Mouse (Mus musculus): ENCODE data around the gene Gm38431. TPM values are rescaled to one million over a fixed set of nuclear protein-coding genes. Genes with fewer than 3 reads are reported as not detected.
A peak's percentile ranks its signal among the peaks of the same experiment; 100 is the strongest.

Gene Gm38431
- total and polyA plus RNA-seq, 3 experiments = 1.1 to 30.5 (median 9.8) TPM

DNA sequence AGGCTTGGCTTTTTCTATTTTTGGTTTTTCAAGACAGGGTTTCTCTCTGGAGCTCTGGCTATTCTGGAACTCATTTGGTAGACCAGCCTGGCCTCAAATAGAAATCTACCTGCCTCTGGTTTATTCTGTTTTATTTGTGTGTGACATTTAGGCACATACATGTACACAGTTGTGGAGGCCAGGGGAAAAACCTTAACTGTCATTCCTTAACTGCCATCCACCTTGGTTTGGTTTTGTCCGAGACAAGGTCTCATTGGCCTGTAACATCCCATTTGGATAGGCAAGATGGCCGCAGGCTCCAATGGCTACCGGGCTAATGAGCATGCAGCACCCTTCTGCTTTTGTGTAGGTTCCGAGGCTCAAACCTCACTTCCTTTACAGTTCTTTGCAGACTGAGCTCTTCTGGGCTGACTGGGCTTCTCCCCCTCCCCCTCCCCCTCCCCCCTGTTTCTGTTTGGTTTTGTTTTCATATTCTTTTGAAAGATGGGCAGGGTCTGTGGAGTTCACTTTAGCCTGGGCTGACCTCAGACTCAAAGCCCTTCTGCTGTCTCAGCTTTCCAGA lies 43.6 kb upstream of the Gm38431 start (continued):
- TF ChIP-seq ZMIZ1 (IDR thresholded peaks at IDR 0.05; ENCODE audit: low read depth, low read length) = no peak
- no peak; the same call in 1 of the 2 replicates for TF ChIP-seq MAZ (IDR thresholded peaks at IDR 0.05; ENCODE audit: low read depth, low read length)
- TF ChIP-seq POLR2A (IDR thresholded peaks at IDR 0.05; ENCODE audit: low read depth, low read length) = no peak; the same call in 1 of the 2 replicates

DNA sequence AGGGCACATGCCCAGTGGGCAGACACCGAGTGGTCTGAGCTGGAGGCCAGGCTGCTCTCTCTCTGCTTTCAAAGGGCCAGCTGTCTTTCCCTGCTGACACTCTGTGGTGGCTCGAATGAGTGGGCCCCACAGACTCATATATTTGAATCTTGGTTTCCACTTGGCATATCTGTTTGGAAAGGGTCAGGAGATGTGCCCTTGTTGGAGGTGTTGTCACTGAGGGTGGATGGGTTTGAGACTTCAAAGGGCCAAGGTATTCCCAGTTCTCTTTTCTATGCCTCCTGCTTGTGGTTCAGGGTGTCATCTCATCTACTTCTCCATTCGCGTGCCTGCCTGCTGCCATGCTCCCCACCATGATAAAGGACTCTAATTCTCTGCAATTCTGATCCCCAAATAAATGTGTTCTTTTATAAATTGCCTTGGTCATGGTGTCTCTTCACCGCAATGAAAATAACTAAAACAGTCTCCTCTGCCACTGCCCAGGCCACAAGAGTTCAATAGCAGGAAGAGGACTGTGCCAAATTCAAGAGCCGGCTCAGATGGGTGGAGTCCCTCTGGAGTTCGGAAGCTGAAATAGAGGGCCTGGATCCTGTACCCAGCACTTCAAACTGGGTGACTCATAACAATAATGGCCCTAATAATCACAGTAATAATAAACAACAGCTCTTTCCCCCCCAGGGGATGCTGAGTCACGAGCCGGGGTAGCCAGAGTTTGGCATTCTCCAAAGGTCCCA lies 43.0 kb upstream of the Gm38431 start:
- in situ Hi-C loops (cut with MboI; ENCODE audit: low pct_ligation_motif_present, low pct_unique_long_range_greater_than_20kb, low sequenced_read_pairs) = loop anchor here (5.0 kb wide), 1 partner anchor 42 kb away; the partner anchor contains the start of genes Gm38431 and Raver1
- dilution Hi-C loops (cut with MboI; ENCODE audit: extremely low pct_ligation_motif_present, extremely low pct_unique_long_range_greater_than_20kb, low sequenced_read_pairs) = no loop called here
- Histone ChIP-seq H3K4me2 (ENCODE audit: insufficient read depth, low read depth, poor library complexity, severe bottlenecking) (peak overlapping the region; percentile 67), H3K27ac (ENCODE audit: insufficient read depth, low read depth) (peak overlapping the region; percentile 98), H3K9me3 (replicated peaks; ENCODE audit: low read length) (no peaks in the 10 kb centered on the region), H3K36me3 (replicated peaks in 1 of 2; ENCODE audit: control insufficient read depth in 1 of 2, insufficient read depth in 1 of 2, low read length in 1 of 2) (peaks cover 24 to 30% of the 10 kb centered on the region in 2 experiments), H3K27me3 (replicated peaks) (no peaks in the 10 kb centered on the region), H3K9ac (ENCODE audit: insufficient read depth, low read depth) (peak overlapping the region; percentile 46), H3K4me3 (replicated peaks in 1 of 3; ENCODE audit: low read depth in 2 of 3, low read length in 2 of 3, poor library complexity in 1 of 3) (peak overlapping the region in 1 of 3 experiments; percentile 43), H3K79me2 (replicated peaks; ENCODE audit: control insufficient read depth, extremely low read depth, insufficient read depth, poor library complexity, severe bottlenecking) (peaks cover 10% of the 10 kb centered on the region), H3K4me1 (ENCODE audit: control insufficient read depth in 1 of 2, insufficient read depth in 2 of 2) (peaks cover 18 to 69% of the 10 kb centered on the region in 2 experiments)
- DNase-seq (ENCODE audit: extremely low read depth) = peak; percentile 78
- TF ChIP-seq USF1 (IDR thresholded peaks at IDR 0.05; ENCODE audit: low read depth, low read length) (no peak), IRF4 (IDR thresholded peaks at IDR 0.05; ENCODE audit: low read depth, low read length) (peak; percentile 77), ETS1 (conservative IDR thresholded peaks at IDR 0.05; ENCODE audit: low read depth, low read length) (peak; percentile 57), CTCF (conservative IDR thresholded peaks at IDR 0.05 in 1 of 2, IDR thresholded peaks at IDR 0.05 in 1 of 2; ENCODE audit: low read depth in 2 of 2, low read length in 2 of 2) (no peak), ZC3H11A (IDR thresholded peaks at IDR 0.05; ENCODE audit: low read depth, low read length) (no peak), RCOR1 (conservative IDR thresholded peaks at IDR 0.05; ENCODE audit: low read depth, low read length) (peak; percentile 72; the same call in 1 of the 2 replicates), GABPA (IDR thresholded peaks at IDR 0.05; ENCODE audit: insufficient replicate concordance, low read depth, low read length) (no peak), JUND (conservative IDR thresholded peaks at IDR 0.05; ENCODE audit: low read depth, low read length) (peak; percentile 71; the same call in 1 of the 2 replicates), TBP (conservative IDR thresholded peaks at IDR 0.05; ENCODE audit: low read depth, low read length) (no peak), TCF12 (IDR thresholded peaks at IDR 0.05; ENCODE audit: low read depth, low read length) (peak; percentile 67), SMC3 (IDR thresholded peaks at IDR 0.05; ENCODE audit: low read depth, low read length) (no peak), CHD2 (IDR thresholded peaks at IDR 0.05; ENCODE audit: low read length) (0 out of 2 replicates have a peak, but pooled peaks have one; percentile 55), POLR2A (IDR thresholded peaks at IDR 0.05; ENCODE audit: low read depth, low read length) (peak; percentile 45), NRF1 (IDR thresholded peaks at IDR 0.05; ENCODE audit: low read depth, low read length) (no peak), NELFE (IDR thresholded peaks at IDR 0.05; ENCODE audit: low read depth, low read length) (no peak), MEF2A (IDR thresholded peaks at IDR 0.05; ENCODE audit: borderline replicate concordance, low read depth, low read length) (no peak), BHLHE40 (IDR thresholded peaks at IDR 0.05; ENCODE audit: low read depth, low read length) (peak; percentile 78), MAZ (IDR thresholded peaks at IDR 0.05; ENCODE audit: low read depth, low read length) (no peak), MYC (IDR thresholded peaks at IDR 0.05; ENCODE audit: low read depth, low read length) (peak; percentile 54; the same call in 1 of the 2 replicates), MXI1 (IDR thresholded peaks at IDR 0.05; ENCODE audit: low read depth, low read length) (no peak), USF2 (conservative IDR thresholded peaks at IDR 0.05; ENCODE audit: low read depth, low read length) (no peak), MAFK (IDR thresholded peaks at IDR 0.05; ENCODE audit: insufficient replicate concordance, low read length) (peak; percentile 31; the same call in 1 of the 2 replicates), KAT2A (IDR thresholded peaks at IDR 0.05; ENCODE audit: insufficient replicate concordance, low read length) (0 out of 2 replicates have a peak, but pooled peaks have one; percentile 6), PAX5 (IDR thresholded peaks at IDR 0.05; ENCODE audit: low read length) (no peak), RAD21 (IDR thresholded peaks at IDR 0.05; ENCODE audit: low read depth, low read length) (no peak), POLR2AphosphoS2 (IDR thresholded peaks at IDR 0.05; ENCODE audit: low read depth, low read length) (no peak; the same call in none of the 2 replicates), EP300 (IDR thresholded peaks at IDR 0.05; ENCODE audit: low read length) (peak; percentile 61), HCFC1 (IDR thresholded peaks at IDR 0.05; ENCODE audit: low read depth, low read length) (no peak; the same call in 1 of the 2 replicates), E2F4 (IDR thresholded peaks at IDR 0.05; ENCODE audit: insufficient replicate concordance, low read depth, low read length) (no peak), CHD1 (IDR thresholded peaks at IDR 0.05; ENCODE audit: low read depth, low read length) (0 out of 2 replicates have a peak, but pooled peaks have one; percentile 64), ZKSCAN1 (IDR thresholded peaks at IDR 0.05; ENCODE audit: borderline replicate concordance, low read depth, low read length) (no peak), ZNF384 (IDR thresholded peaks at IDR 0.05; ENCODE audit: low read depth, low read length) (no peak), SIN3A (IDR thresholded peaks at IDR 0.05; ENCODE audit: low read length) (peak; percentile 79; the same call in 1 of the 2 replicates), ZMIZ1 (IDR thresholded peaks at IDR 0.05; ENCODE audit: low read depth, low read length) (peak; percentile 63; the same call in 1 of the 2 replicates)
